Mouse (Mus musculus) neural tube, embryonic 14.5 days (tissue): ENCODE results near the gene RPS10-NUDT3. TPM values are rescaled to one million over a fixed set of nuclear protein-coding genes. Genes with fewer than 3 reads are reported as not detected.
A peak's percentile ranks its signal among the peaks of the same experiment; 100 is the strongest.

Source experiments
- ATAC-seq: fragments of 200-750 bp; cut with Nextera tagmentation; 2 replicates; pipeline ENCODE4 v1.8.0; 2017; ENCODE audit warnings: low read depth, mild to moderate bottlenecking, moderate TSS enrichment, moderate library complexity
- H3K27ac ChIP-seq: fragments of 300-500 bp; sonication (generic); 2 replicates; pipeline ENCODE4 v1.5.1; 2014; ENCODE audit warnings: low read depth, mild to moderate bottlenecking, control low read depth, low read length, moderate library complexity, mixed read lengths
- H3K27me3 ChIP-seq: fragments of 300-500 bp; sonication (generic); 2 replicates; pipeline ENCODE4 v1.6.1; 2014; ENCODE audit warnings: low read length; ENCODE audit not compliant: control insufficient read depth, insufficient read depth
- H3K36me3 ChIP-seq: fragments of 300-500 bp; sonication (generic); 2 replicates; pipeline ENCODE4 v1.6.1; 2014; ENCODE audit warnings: low read length, mixed read lengths; ENCODE audit not compliant: control insufficient read depth, insufficient read depth
- H3K4me1 ChIP-seq: fragments of 300-500 bp; sonication (generic); 2 replicates; pipeline ENCODE4 v1.6.1; 2014; ENCODE audit warnings: low read length; ENCODE audit not compliant: control insufficient read depth, insufficient read depth
- H3K4me2 ChIP-seq: fragments of 300-500 bp; sonication (generic); 2 replicates; pipeline ENCODE4 v1.6.1; 2014; ENCODE audit warnings: mild to moderate bottlenecking, low read depth, low read length, control low read depth
- H3K4me3 ChIP-seq: fragments of 300-500 bp; sonication (generic); 2 replicates; pipeline ENCODE4 v1.5.1; 2014; ENCODE audit warnings: low read depth, low read length, control low read depth, mixed read lengths
- H3K9ac ChIP-seq: fragments of 300-500 bp; sonication (generic); replicated peaks from 2 replicates; pipeline ENCODE4 v1.6.1; 2014; ENCODE audit warnings: low read depth, mild to moderate bottlenecking, control low read depth, low read length, mixed read lengths
- H3K9me3 ChIP-seq: fragments of 300-500 bp; sonication (generic); 2 replicates; pipeline ENCODE4 v1.6.1; 2016; ENCODE audit warnings: low read length; ENCODE audit not compliant: control insufficient read depth
- WGBS: fragments of 180-500 bp; shearing (Covaris S2); extraction: QIAGEN DNeasy Blood & Tissue Kit; methylation state at CpG from one replicate; pipeline ENCODE4 v1.1.7; 2014; 5-methylcytosine and 5-hydroxymethylcytosine counted together
- polyA plus RNA-seq: library from polyadenylated mRNA; unstranded; fragments of >200 nt; fragmentation: Nextera tagmentation; extraction: Ambion mirVana; gene quantifications from 2 replicates; pipeline ENCODE4 v1.2.1, GENCODE M21; 2014

The RPS10-NUDT3 gene
- polyA plus RNA-seq, 1 experiment from 2014 or later = not detected

DNA sequence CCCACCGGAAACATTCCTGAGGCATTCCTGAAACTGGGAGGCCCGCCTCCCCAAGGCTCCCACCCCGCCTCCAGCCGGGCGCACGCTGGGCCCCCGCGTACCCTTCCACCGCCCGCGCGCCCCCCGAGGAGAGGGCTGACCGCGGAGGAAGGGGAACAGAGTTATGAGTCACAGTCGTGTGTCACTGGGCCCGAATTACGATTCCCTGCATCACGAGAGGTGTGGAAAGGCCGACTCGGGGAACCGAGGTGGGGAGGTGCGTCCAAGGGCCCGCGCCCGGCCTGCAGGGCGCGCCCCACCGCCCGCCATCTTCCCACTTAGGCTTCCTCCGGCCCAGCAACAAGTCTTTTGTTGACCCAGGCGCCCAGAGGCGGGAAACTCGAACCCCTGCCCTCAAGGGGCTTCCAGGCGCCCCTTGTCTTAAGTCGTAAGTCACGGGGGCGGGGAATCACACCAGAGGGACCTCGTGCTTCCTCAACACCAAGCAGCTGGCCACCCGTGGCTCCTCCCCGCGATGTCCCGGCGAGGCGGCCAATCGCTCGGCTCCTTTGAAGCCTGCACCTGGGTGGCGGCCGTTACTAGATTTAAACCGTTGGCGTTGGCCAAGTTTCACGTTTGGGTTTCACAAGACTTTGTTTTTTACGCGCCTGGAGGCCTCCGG is 79.4 kb downstream of the RPS10-NUDT3 start:
- Histone ChIP-seq H3K4me1 (peaks cover 22% of the 10 kb centered on the region), H3K36me3 (no peaks in the 10 kb centered on the region)

DNA sequence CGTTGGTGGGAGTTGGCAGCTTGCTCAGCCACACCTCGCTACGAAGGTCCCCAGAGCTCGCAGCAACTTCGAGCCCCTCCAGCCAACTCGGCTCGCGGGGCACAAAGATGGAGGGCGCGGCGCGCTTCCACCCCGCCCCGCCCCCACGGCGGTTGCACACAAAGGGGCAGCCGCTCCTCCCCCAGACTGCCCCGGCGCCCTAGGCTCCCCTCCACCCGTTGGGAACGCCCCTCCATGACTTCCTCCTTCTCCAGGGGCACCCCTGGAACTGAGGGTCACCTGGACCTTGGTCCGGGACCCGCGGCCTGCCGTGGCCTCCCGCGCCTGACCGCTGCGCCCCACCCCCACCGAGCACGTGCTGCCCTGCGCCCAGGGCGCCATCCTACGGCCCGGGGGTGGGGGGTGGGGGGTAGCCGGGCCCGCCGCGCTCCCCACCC is 79.9 kb downstream of the RPS10-NUDT3 start:
- Histone ChIP-seq H3K27me3 (peaks cover 3% of the 10 kb centered on the region), H3K4me3 (peak overlapping the region; percentile 84), H3K4me2 (peak overlapping the region; percentile 79), H3K36me3 (no peaks in the 10 kb centered on the region), H3K9me3 (no peaks in the 10 kb centered on the region), H3K4me1 (peaks cover 22% of the 10 kb centered on the region), H3K9ac (no peak overlapping the region; the same call in 1 of the 2 replicates), H3K27ac (no peak overlapping the region)
- WGBS = 1% methylated on average over 24 of the region's 39 CpGs
- no peak for ATAC-seq

More for the DNA sequence above, 79.4 kb downstream of the RPS10-NUDT3 start:
- Histone ChIP-seq H3K27ac (peak overlapping the region; percentile 93; the same call in 1 of the 2 replicates), H3K4me3 (peak overlapping the region; percentile 84), H3K27me3 (peaks cover 3% of the 10 kb centered on the region), H3K4me2 (peak overlapping the region; percentile 79), H3K9ac (peak overlapping the region; percentile 21; the same call in 1 of the 2 replicates), H3K9me3 (no peaks in the 10 kb centered on the region)
- ATAC-seq = no peak
- under 1% methylated on average over 54 of the region's 55 CpGs for WGBS

GRCm38 (mm10) chr17:27554062-27554960 is 80.7 kb downstream of the RPS10-NUDT3 start:
- Histone ChIP-seq H3K4me1 (peaks cover 22% of the 10 kb centered on the region), H3K27ac (no peak overlapping the region), H3K4me3 (no peak overlapping the region), H3K4me2 (peak overlapping the region; percentile 79; the same call in 1 of the 2 replicates), H3K9me3 (no peaks in the 10 kb centered on the region), H3K9ac (no peak overlapping the region), H3K27me3 (peaks cover 3% of the 10 kb centered on the region), H3K36me3 (no peaks in the 10 kb centered on the region)
- ATAC-seq = no peak
- WGBS = 52% methylated on average over 20 of the region's 20 CpGs

- peaks cover 5% of the 10 kb centered on the region for H3K4me1 ChIP-seq
- H3K4me3 ChIP-seq = no peak overlapping the region
- H3K36me3 ChIP-seq = no peaks in the 10 kb centered on the region
- H3K9me3 ChIP-seq = no peaks in the 10 kb centered on the region
- no peak overlapping the region for H3K9ac ChIP-seq
- no peak for ATAC-seq
- H3K27ac ChIP-seq = no peak overlapping the region
- peaks cover 3% of the 10 kb centered on the region for H3K27me3 ChIP-seq
- no peak overlapping the region for H3K4me2 ChIP-seq
- 80% methylated on average over 23 of the region's 23 CpGs for WGBS
Observed at GRCm38 (mm10) chr17:27552215-27553201, 82.5 kb downstream of the RPS10-NUDT3 start.

DNA sequence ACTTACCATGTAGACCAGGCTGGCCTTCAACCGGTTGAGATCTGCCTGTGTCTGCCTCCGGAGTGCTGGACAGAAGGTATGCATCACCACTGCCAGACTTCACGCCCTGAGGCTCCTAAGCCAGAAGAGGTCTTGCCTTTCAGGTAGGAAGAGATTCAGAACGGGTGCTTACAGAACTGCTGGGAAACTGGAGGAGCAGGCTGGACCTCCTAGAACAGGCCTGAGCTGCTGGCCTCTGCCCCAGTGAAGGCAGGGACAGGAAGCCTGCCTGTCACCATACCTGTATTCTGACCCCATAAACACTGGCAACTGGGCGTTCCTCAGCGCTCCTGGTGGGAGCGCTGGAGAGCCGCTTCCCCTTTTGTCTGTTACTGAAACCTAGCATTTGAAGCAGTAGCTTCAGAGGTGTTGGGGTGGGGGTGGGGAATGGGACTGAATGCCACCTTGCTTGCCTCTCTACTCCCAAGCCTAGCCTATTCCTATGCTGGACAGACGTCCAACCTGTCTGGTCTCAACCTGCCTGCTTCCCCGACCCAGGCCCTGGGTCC is 83.6 kb downstream of the RPS10-NUDT3 start:
- Histone ChIP-seq H3K27me3 (no peaks in the 10 kb centered on the region; the same call in 1 of the 2 replicates), H3K9ac (no peak overlapping the region), H3K27ac (no peak overlapping the region), H3K36me3 (no peaks in the 10 kb centered on the region), H3K4me1 (peaks cover 4% of the 10 kb centered on the region; the same call in 1 of the 2 replicates), H3K9me3 (no peaks in the 10 kb centered on the region), H3K4me2 (no peak overlapping the region), H3K4me3 (no peak overlapping the region)
- no peak for ATAC-seq
- WGBS = 65% methylated on average over 10 of the region's 10 CpGs

DNA sequence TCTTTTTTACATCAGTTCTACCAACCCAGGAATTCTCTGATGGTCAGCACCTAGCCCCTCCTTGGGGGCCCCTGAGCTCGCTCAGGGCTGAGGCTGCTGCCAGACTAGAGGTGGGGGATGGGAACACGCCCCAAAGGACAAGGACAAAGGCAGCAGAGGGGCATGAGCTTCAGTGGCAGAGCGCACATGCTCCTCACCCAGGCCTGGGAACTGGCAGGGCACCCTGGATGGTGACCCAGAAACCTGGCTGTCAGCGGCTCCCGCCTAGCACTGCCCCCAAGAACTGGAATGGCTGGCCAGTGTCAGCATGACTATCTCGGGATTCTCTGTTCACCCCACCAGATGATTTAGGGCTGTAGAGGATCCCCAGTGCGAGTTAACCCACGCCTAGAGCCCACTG is 85.8 kb downstream of the RPS10-NUDT3 start:
- Histone ChIP-seq H3K27ac (no peak overlapping the region), H3K27me3 (no peaks in the 10 kb centered on the region), H3K4me2 (no peak overlapping the region), H3K4me3 (no peak overlapping the region), H3K9me3 (no peaks in the 10 kb centered on the region), H3K4me1 (no peaks in the 10 kb centered on the region), H3K36me3 (no peaks in the 10 kb centered on the region), H3K9ac (no peak overlapping the region)
- WGBS = 41% methylated on average over 8 of the region's 8 CpGs
- no peak for ATAC-seq

GRCm38 (mm10) chr17:27547253-27547868 is 87.7 kb downstream of the RPS10-NUDT3 start:
- H3K4me3 ChIP-seq = no peak overlapping the region
- WGBS = 79% methylated on average over 9 of the region's 9 CpGs
- ATAC-seq = no peak
- no peaks in the 10 kb centered on the region for H3K27me3 ChIP-seq
- H3K27ac ChIP-seq = no peak overlapping the region
- no peaks in the 10 kb centered on the region for H3K9me3 ChIP-seq
- no peaks in the 10 kb centered on the region for H3K36me3 ChIP-seq
- no peak overlapping the region for H3K9ac ChIP-seq
- no peak overlapping the region for H3K4me2 ChIP-seq
- no peaks in the 10 kb centered on the region for H3K4me1 ChIP-seq

- Histone ChIP-seq H3K4me2 (no peak overlapping the region), H3K27me3 (no peaks in the 10 kb centered on the region), H3K4me1 (no peaks in the 10 kb centered on the region), H3K36me3 (no peaks in the 10 kb centered on the region), H3K27ac (no peak overlapping the region), H3K4me3 (no peak overlapping the region), H3K9ac (no peak overlapping the region), H3K9me3 (no peaks in the 10 kb centered on the region)
- ATAC-seq = no peak
- WGBS = 62% methylated on average over 7 of the region's 7 CpGs
Observed at GRCm38 (mm10) chr17:27546574-27547085, 88.4 kb downstream of the RPS10-NUDT3 start.
